Mouse (Mus musculus) central nervous system, embryonic 11.5 days (tissue): ENCODE measurements around the gene Cep68. TPM values are rescaled to one million over a fixed set of nuclear protein-coding genes. Genes with fewer than 3 reads are reported as not detected.

ENCODE experiments used
- polyA plus RNA-seq: library from polyadenylated mRNA; depleted of rRNA; stranded (reverse); fragments of >200 nt; gene quantifications from 2 replicates; pipeline ENCODE4 v1.2.3, GENCODE M21; 2012; rRNA removed

Cep68 gene
- 18.0 and 28.6 TPM in 2 replicates for polyA plus RNA-seq

DNA sequence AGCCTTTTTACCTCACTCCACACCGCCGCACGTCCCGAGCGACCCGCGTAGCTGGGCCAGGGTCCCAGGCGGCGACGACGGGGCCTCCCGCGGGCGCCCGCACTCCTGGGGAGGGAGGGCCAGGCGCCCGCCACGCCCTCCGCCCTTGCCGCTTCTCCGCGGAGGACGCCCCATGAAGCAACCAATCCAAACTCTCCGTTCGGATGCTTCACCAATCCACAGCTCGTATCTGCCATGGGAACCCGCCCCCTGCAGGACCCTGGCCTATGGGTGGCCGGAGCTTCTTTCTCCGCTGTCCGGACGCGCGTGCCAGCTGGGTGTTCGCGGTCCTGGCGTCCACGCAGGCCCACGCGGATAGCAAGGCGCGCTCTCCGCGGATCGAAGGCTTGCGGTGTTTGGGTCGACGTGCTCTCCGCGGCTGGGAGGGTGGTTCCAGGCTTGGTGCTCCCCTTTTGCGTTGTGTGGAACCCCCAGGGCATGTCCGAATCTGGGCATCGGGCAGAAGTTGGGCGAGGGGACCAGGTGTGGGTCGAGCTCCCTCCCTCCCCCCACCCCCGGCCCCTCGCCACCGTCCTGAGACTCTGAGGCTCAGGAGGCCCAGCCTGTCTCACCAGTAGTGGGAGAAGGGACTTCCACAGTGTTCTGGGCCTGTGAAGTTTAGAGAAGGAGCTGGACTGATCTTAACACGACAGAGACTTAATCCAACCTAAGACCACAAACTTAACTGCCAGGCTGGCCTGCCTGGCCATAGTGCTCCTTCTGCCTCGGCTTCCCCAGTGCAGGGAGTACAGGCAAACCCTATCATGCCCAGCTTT lies at the start of gene Cep68:
Gene Cep68, minus strand, starts transcription at position 134 of the 815 bp plus-strand sequence.

GRCm38 (mm10) chr11:20200713-20201575 lies 48.3 kb downstream of the Cep68 start, which contains the start of gene Rab1a:
TSS of gene Rab1a (plus strand) at chr11:20201432.

Other genes starting within 250 kb of the Cep68 start
- 77.6 and 105 TPM in 2 replicates for gene Actr2, start 136.5 kb downstream of the Cep68 start, polyA plus RNA-seq
- gene Rab1a, start 48.0 kb downstream of the Cep68 start, polyA plus RNA-seq: 185 and 198 TPM in 2 replicates
- gene Slc1a4, start 83.3 kb upstream of the Cep68 start, polyA plus RNA-seq: 13.1 and 14.0 TPM in 2 replicates